Mouse (Mus musculus): Measurements from ENCODE around the gene Ankrd13d.

Gene Ankrd13d

GRCm38 (mm10) chr19:4282898-4283553, at the start of gene Ankrd13d:
Gene Ankrd13d, minus strand, starts transcription at chr19:4283137.
- DNase-seq (ENCODE audit: extremely low read depth, low read depth, low spot score): no peak

DNA sequence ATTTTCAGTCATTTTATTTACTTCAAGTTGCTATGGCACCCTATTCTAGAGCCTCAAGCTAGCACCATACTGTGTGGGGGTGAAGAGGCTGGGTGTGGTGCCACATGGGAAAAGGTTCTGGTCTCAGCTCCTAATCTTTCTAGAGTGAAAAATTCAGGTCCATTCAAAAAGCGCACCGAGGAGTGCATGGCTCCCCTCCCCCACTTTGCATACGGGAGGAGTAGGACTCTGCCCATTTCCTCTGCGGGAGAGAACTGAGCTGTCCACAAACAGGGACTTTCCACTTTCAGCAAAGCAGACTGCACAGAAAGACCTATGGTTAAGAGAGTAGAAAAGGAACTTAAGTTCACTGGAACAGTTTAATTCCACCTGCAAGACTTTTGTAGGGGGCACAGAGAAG, 49.7 kb upstream of the Ankrd13d start:
- no peak for DNase-seq (ENCODE audit: extremely low read depth, low read depth, low spot score)

DNA sequence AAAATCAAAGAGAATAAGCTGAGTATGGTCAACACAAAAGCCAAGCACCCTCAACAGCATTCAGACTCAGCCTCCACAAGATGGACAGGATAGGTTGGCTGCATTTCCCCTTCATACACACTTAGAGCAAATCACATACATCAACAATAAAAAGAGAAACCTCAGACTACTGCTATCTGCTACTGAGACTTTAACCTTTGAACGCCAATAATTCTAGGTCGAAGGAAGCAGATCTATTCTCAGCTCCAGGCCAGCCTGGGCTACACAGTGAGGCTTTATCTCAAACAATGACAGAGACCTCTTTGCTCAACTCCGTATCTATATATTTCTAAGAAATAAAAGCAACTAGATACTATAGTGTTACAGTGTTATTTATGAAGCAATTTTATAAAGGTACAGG, 48.3 kb upstream of the Ankrd13d start:
- DNase-seq (ENCODE audit: extremely low read depth, low read depth, low spot score): no peak

GRCm38 (mm10) chr19:4330603-4331002, 47.7 kb upstream of the Ankrd13d start:
- no peak for DNase-seq (ENCODE audit: extremely low read depth, low read depth, low spot score)

DNA sequence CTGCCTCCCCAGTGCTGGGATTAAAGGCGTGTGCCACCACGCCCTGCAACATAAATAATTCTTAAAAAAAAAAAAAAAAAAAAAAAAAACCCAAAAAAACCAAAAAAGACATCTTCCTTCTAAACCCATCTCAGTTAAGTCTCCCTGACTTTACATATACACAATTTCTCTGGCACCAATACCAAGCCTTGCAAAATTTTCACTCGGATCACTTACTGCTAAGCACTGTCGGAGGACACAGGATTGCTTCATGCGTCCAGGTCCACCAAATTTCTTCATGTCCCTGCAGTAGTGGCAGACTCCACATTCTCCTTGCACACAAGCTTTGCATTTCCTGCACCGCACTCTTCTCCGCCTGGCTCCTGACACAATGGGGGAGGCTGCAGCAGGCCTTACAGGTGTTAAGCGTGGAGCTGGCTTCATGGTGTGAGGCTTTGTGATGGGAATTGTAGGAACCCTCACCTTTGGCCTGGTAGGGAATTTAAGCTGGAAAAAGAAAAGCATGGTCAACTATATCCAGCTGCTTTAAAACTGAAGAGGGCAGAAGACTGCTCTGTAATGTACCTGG, 45.9 kb upstream of the Ankrd13d start:
- DNase-seq (ENCODE audit: extremely low read depth, low read depth, low spot score): peak; percentile 63

DNA sequence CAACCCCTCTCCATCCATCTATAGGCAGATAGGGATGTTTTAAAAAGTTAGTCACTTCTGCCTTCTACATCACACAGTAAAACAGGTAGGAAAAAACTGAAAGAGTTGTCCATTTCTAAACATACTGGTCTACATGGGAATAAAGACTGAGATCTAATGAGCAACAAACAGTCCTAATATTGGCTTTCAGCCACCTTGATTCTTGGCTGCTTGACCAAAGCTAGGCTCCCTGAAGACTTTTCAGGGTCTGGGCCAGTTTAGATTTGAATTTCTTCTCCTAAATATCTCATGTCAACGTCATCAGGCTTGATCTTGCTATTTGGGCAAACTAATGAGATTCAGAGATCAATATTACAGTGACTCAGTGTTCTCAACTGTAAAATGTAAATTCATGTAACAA, 43.9 kb upstream of the Ankrd13d start:
- DNase-seq (ENCODE audit: extremely low read depth, low read depth, low spot score): no peak

GRCm38 (mm10) chr19:4326106-4326505, 43.2 kb upstream of the Ankrd13d start:
- DNase-seq (ENCODE audit: extremely low read depth, low read depth, low spot score): peak; percentile 77

DNA sequence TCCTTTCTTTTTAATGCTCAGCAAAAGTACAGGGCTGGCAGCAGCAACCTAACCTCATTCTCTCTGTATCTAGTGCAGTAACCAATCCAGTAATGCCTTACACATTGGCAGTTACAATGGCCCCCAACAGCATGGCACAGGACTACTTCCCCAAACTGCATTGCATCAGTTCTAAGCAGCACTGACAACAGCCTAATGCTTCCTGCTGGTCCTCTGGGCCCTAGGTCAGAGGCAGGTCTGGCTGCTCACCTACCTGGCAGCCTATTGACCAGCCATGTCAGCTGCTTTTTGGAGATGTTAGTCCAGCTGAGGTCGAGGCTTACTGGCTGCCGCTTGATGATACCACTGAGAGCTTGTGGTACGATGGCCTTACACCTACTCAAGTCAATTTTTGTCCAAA, 39.2 kb upstream of the Ankrd13d start:
- DNase-seq (ENCODE audit: extremely low read depth, low read depth, low spot score): no peak

- DNase-seq (ENCODE audit: extremely low read depth, low read depth, low spot score): no peak
These were observed 38.7 kb upstream of the Ankrd13d start for GRCm38 (mm10) chr19:4321622-4322021.

GRCm38 (mm10) chr19:4319272-4319671, 36.3 kb upstream of the Ankrd13d start:
- DNase-seq (ENCODE audit: extremely low read depth, low read depth, low spot score): no peak

DNA sequence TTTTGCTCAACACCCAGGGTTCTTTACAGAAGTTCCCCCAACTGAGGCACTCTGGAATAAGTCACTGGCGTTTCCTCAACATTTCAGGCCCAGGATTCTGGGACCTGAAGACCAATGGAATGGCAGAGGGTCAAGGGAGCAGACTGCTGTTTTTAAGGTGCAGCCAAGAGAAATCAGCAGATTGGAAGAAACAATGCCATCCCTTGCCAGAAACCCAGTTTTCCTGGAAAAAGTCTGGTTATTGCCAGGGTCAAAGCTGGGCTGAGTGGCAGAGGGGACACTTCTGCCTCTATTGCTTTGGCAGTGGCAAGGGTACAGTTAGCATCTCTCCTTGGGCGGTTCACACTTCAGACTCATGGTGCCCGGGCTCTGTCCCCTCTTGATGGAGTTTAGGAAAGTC, 34.2 kb upstream of the Ankrd13d start:
- no peak for DNase-seq (ENCODE audit: extremely low read depth, low read depth, low spot score)

DNA sequence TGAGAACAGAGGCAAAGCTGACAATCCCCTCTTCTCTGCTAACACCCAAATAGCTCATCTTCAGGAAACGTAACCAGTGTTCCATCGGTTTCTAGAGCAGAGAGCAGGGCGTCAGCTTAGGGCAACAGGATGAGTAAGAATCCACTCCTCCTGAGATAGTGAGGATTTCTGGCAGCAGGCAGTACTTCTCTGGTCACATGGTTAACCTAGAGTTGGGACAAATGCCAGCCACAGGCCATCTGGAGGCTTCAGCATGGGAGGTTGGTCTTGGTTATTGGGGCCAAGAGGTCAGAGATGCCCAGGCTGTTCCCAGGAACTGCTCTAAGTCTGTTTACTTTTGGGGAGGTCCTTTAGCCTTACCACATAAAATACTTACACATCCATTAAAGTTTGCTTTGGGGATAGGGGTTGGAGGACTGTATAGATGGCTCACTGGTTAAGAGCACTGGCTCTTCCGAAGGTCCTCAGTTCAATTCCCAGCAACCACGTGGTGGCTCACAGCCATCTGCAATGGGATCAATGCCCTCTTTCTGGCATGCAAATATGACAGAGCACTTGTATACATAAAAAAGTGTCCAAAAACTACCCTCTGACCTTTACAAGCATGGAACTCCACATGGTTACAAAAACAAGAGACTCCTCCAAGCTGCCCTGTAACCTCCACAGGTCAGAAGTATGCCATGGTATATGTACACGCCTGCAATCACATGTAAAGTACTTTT, 32.4 kb upstream of the Ankrd13d start:
- DNase-seq (ENCODE audit: extremely low read depth, low read depth, low spot score): no peak

DNA sequence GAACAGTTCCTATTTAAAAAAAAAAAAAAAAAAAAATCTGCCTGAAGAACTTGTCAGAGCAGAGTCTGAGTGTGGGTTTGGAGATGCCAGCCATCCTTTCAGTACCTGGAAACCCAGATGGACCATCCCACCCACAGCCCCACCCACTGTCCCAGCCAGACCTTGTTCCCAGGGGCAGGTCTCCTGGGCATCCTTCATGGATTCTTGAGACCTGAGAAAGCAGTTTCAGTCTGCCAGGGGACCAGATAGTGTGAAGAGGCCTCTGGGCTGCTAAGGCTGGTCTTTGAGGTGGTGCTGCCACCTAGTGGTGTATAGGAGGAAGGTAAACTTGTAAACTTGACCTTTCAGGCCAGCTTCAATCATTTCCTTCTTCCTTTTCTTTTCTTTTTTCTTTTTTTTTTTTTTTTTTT, 26.8 kb upstream of the Ankrd13d start:
- no peak for DNase-seq (ENCODE audit: extremely low read depth, low read depth, low spot score)

GRCm38 (mm10) chr19:4309302-4309701, 26.4 kb upstream of the Ankrd13d start:
- DNase-seq (ENCODE audit: extremely low read depth, low read depth, low spot score): no peak

- no peak for DNase-seq (ENCODE audit: extremely low read depth, low read depth, low spot score)
These were observed 23.2 kb upstream of the Ankrd13d start, which contains the start of gene Grk2 for GRCm38 (mm10) chr19:4306190-4306577. Gene Grk2, minus strand, starts transcription at chr19:4306222.

- no peak for DNase-seq (ENCODE audit: extremely low read depth, low read depth, low spot score)
These were observed 22.7 kb upstream of the Ankrd13d start for GRCm38 (mm10) chr19:4305491-4306189.

GRCm38 (mm10) chr19:4304871-4305321, 22.0 kb upstream of the Ankrd13d start:
- no peak for DNase-seq (ENCODE audit: extremely low read depth, low read depth, low spot score)

- no peak for DNase-seq (ENCODE audit: extremely low read depth, low read depth, low spot score)
These were observed 21.4 kb upstream of the Ankrd13d start for GRCm38 (mm10) chr19:4304251-4304821.

- DNase-seq (ENCODE audit: extremely low read depth, low read depth, low spot score): no peak
These were observed 20.7 kb upstream of the Ankrd13d start for GRCm38 (mm10) chr19:4303640-4303995.

GRCm38 (mm10) chr19:4302936-4303639, 20.2 kb upstream of the Ankrd13d start:
- no peak for DNase-seq (ENCODE audit: extremely low read depth, low read depth, low spot score)
